Mouse (Mus musculus): ENCODE measurements at regions not wholly inside any gene's neighbourhood (a gene's known extent, or its start where the extent isn't known, plus 50 kb on each side); places are given as distances from the start of the nearest gene placed in this dataset.

DNA sequence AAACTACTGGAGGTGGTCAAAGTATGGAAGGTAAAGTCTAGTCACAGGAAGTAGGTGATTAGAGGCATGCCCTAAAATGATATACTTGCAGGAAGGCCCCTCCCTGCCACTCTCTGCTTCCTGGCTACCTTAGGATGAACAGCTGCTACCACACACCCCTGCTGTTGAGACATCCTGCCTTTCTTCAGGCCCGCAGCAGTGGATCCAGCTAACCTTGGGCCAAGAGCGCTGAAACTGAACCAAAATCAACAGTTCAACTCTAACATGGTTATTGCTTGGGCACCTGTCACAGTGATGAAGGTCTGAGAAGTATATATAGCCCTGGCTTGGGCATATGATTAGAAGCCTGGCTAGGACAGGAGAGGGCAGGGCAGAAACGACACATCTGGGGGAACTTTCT lies 352.4 kb downstream of the Prdm2 start:
- no peak for DNase-seq (ENCODE audit: low read depth)

GRCm38 (mm10) chr4:142856626-142857025 lies 356.2 kb downstream of the Prdm2 start:
- no peak for DNase-seq (ENCODE audit: low read depth)

DNA sequence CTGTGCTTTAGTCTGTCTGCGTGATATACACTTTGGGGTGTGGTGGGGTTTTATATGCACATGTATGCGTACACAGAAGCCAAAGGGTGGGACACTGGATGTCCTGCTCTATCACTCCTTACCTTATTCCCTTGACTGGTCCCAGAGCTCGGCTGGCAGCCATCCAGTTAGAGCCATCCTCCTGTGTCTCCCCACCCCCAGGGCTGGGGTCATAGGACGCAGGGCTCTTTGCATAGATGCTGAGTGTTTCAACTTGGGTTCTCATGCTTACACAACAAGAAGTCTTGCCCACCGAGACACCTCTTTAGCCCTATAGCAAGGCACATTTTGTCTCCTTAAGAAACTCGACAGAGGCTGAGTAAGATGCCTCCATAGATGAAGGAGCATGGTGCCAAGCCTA lies 357.2 kb downstream of the Prdm2 start:
- no peak for DNase-seq (ENCODE audit: low read depth)

GRCm38 (mm10) chr4:142853924-142854323 lies 358.9 kb downstream of the Prdm2 start:
- DNase-seq (ENCODE audit: low read depth) = no peak

DNA sequence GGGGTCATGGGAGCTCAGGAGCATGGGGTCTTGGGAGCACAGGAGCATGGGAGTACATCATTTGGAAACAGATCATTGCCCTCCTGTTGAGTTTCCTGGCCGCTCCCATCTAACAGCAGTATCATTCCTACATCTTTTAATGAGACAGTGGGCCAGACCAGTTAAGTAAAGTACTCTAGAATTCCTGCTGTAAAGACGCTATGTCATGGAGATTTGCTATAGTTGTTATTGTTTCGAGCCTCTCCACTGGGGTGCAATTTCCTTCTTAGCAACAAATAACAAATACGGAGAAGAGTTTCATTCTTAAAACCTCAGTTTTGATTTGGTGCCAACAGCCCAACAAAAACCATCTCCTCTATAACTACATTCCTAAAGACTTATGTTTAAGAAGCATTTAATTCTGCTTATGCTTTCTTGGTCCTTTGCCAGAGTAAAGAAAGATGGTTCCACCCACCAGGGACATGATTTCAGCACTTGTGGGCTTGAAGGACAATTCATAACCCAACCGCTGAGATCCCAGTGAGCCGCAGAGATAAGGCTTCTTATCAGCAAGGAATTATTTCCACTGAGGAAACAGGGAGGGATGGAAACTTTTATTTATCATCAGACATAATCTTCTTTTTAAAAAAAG lies 367.6 kb downstream of the Prdm2 start:
- no peak for DNase-seq (ENCODE audit: low read depth)

GRCm38 (mm10) chr4:142839540-142839939 lies 373.3 kb downstream of the Prdm2 start:
- DNase-seq (ENCODE audit: low read depth) = no peak

GRCm38 (mm10) chr4:142838363-142838964 lies 374.3 kb downstream of the Prdm2 start:
- no peak for DNase-seq (ENCODE audit: low read depth)

DNA sequence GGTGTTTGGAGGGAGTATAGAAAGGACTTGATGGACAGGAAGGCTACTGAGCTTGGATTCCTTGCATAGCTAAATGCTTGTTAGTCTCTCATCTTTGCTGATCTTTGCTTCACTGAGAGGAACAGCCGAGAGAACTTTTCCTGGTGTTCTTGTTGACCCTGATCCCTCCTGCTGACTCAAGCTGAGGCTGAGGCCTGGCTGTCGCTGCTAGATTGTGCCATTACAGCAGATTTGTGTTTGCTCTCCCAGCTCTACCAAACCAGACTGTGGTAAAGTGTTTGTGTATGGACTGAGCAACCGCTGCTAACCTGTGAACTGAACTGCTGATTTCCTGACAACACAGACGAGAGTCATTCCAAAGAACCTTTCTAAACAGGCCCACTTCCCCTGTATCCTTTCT lies 375.2 kb downstream of the Prdm2 start:
- DNase-seq (ENCODE audit: low read depth) = no peak

- DNase-seq (ENCODE audit: low read depth) = no peak
These were observed 383.1 kb downstream of the Prdm2 start for GRCm38 (mm10) chr4:142829711-142830110.

GRCm38 (mm10) chr4:142828969-142829368 lies 383.8 kb downstream of the Prdm2 start:
- no peak for DNase-seq (ENCODE audit: low read depth)

DNA sequence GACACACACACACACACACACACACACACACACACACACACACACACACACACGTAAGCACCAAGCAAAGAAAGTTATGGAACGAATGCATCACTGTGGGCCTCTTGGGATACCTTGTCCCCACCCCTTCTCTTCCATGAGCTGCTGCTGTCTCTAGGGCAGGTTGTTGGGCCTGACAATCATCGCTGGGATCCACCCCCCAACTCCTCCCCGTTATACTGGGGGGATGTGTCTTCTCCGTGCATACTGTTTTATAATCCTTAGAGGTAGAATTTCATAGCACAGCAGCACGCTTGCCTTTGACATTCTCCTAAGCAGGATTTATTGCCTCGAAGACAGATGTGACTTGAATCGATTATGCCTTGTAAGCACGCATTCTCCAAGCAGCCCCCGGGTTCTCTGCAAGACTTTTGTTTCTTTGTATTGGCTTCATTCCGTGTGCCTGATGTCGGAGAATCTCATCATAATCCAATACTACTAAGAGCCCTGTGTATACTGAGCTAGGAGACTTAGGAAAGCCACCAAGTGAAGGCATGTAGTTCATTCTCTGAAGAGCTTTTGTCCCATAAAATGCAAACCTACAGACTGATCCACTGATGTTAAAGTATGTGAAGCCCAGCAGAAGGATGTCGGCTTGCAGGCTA lies 386.4 kb downstream of the Prdm2 start:
- no peak for DNase-seq (ENCODE audit: low read depth)

DNA sequence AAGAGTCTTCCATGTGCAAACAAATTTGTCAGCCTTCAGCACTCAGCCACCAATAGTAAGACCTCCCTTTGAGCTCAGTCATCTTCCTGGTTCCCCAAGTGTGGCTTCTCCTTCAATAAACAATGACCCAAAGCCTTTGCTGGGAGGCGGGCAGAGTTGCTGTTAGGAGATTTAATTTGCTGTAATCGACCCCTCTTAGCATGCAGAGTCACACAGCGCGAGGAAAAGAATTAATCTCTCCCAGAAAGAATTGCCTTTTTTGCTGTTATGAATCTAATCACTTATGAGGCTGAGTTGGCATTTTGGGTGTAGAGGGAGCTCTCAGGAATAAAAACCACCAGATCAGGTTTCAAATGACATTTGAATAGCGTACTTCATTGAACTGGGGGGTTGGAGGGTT lies 387.0 kb downstream of the Prdm2 start:
- DNase-seq (ENCODE audit: low read depth) = no peak

DNA sequence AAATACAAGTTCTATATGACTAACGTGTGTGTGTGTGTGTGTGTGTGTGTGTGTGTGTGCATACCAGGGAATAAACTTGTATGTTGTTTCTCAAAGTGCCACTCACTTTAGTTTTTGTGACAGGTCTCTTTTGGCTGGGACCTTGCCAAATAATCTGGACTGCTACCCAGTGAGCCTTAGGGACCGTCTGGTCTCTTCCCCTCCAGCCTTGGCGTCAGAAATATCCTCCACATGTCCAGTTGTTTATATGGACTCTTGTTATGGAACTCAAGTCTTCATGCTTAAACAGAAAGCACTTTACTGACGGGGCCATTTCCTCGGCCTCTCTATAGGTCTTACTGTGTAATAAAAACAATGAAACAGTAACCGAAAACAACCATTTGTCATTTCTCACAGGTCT lies 394.4 kb downstream of the Prdm2 start:
- no peak for DNase-seq (ENCODE audit: low read depth)

DNA sequence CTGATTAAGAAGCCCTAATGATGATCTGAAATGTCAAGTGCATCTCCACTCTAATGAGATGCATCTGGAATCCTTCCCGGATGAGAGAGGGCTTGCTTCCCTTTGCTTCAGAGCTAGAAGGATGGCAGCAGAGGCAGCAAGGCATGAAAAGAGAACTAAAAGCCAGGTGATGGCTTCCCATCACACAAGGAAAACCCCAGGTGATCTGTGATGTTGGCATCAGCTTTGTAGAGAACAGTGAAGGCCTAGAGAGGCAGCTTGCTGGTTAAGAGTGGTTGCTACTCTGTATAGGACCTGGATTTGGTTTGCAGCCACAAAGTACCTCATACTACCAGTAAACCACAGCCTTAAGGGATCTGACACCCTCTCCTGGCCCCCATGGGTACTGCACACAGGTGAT lies 395.8 kb downstream of the Prdm2 start:
- no peak for DNase-seq (ENCODE audit: low read depth)

DNA sequence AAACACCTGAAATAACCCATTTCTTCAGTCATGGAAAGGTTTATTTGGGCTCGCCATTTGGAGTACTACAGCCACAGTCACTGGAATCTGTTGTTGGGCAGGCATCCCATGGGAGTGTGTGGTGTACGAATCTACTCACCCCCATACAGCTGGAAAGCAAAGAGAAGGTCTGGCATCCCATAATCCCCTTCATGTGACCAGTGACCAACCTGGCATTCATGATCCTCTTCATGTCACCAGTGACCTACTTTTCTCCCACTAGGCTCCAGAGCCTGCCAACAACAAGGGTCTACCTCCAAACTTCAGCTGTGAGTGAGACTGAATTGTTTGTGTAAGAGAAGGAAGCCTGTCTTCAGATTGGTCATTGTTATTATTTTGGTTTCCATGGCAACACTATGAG lies 409.0 kb downstream of the Prdm2 start:
- no peak for DNase-seq (ENCODE audit: low read depth)

GRCm38 (mm10) chr4:142799291-142799690 lies 413.5 kb downstream of the Prdm2 start:
- no peak for DNase-seq (ENCODE audit: low read depth)

DNA sequence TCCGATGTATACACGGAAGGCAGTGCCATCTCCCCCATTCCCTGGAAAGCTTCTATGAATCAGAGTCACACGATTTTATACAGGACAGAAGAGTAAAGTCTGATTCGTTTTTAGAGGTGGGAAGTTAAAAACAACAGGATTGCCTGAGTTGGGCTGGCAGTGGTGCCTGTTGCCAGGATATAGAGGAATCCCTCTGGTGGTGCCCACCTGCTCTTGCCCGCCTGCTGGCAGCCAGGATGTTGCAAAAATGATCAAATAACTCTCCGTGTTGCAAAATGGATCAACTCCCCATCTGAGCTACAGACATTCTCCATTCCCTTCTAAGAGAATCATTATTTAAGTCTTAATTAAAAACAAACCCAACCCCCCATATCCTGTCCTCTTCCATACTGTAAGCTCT lies 414.0 kb downstream of the Prdm2 start:
- DNase-seq (ENCODE audit: low read depth) = no peak

DNA sequence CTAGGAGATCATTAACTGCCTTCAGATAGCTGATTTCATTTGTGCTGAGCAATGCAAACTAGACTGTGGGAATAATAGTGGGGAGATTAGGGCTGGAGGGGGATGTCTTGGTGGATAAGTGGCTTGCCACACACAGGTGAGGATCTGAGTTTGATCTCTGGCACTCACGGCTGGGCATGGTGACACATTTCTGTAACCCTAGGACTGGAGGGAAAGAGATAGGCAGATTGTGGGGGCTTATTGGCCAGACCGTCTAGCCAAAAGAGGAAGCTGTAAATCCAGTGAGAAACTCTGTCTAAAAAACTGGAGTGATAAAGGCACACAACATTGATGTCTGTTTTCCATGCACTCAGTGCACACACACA lies 420.2 kb downstream of the Prdm2 start:
- DNase-seq (ENCODE audit: low read depth) = no peak

DNA sequence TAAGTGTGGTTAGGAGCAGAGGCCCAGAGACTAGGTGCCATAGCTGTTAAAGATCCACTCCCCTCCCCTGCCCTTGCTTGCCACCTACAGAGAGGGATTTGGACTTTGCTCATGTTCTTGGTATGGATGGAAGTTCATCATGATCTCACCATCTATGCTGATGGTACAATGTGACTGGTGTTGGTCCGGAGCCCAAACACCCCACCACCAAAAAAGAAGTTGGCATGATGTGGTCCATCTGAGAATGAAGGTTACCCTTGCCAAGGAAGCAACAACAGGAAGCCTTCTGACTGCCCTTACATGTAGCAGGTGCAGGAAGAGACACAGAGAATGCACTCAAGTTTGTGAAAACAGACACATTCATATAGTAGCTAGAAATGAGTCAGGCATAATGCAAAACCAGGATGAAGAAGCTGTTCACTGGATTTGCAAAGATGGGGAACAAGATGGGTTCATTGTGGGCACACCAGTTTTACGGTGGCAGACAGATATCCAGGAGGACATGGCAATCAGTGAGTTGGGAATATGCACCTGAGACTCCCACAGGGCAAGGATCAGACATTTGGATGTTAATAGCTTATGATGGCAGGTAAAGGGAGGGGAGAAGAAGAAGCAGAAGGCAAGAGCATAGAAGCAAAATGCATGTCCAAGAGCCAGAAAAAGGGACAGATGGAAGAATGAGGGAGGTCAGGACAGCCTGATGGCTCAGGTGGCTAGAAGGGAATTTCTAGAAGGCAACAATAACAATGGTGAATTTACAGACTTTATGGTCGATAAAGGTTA lies 420.8 kb downstream of the Prdm2 start:
- no peak for DNase-seq (ENCODE audit: low read depth)

GRCm38 (mm10) chr4:142789048-142789447 lies 423.7 kb downstream of the Prdm2 start:
- DNase-seq (ENCODE audit: low read depth) = no peak

DNA sequence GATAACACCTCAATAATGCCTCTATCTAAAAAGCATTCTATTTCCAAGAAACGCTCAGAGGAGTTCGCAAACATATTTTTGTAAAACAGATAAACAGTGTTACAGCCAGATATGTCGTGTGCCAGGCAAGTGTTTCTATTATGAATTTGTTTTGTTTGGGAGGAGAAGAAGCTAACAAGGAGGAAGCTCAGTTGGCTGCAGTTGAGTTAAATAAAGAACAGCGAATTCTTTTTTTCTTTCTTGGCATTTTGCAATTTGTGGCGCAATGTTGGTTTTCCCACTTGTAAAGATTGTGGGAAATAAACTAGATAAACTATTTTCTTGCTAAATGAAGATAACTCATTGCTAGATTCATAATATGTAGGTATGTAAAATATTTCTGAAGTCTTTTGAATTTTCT lies 427.4 kb downstream of the Prdm2 start:
- DNase-seq (ENCODE audit: low read depth) = no peak

GRCm38 (mm10) chr4:142776711-142777411 lies 435.9 kb downstream of the Prdm2 start:
- no peak for DNase-seq (ENCODE audit: low read depth)
